Mouse (Mus musculus) cortical plate, adult 2 months (tissue): ENCODE results near the gene Nudt9.

ENCODE experiments used
- CTCF ChIP-seq: fragments of 200-500 bp; IDR thresholded peaks from 2 replicates; pipeline ENCODE4 v1.5.1; 2011; ENCODE audit warnings: mild to moderate bottlenecking, control low read depth, low read length; ENCODE audit not compliant: insufficient read depth; ENCODE audit errors: extremely low read depth
- POLR2A ChIP-seq: fragments of 200-500 bp; IDR thresholded peaks from 2 replicates; pipeline ENCODE4 v1.6.1; 2011; ENCODE audit warnings: mild to moderate bottlenecking, low read length, control low read depth; ENCODE audit not compliant: insufficient read depth; ENCODE audit errors: extremely low read depth

GRCm38 (mm10) chr5:104011419-104011818, 34.7 kb upstream of the Nudt9 start:
- TF ChIP-seq CTCF (no peak), POLR2A (no peak)
